Mouse (Mus musculus) limb, embryonic 13.5 days (tissue): ENCODE results near the gene Dnajb1. TPM values are rescaled to one million over a fixed set of nuclear protein-coding genes. Genes with fewer than 3 reads are reported as not detected.
A peak's percentile ranks its signal among the peaks of the same experiment; 100 is the strongest.

ENCODE experiments used
- ATAC-seq: fragments of 200-750 bp; cut with Nextera tagmentation; 2 replicates; pipeline ENCODE4 v1.8.0; 2017; ENCODE audit warnings: low read depth, moderate number of reproducible peaks, moderate TSS enrichment; ENCODE audit not compliant: low FRiP score
- H3K27ac ChIP-seq: fragments of 300-500 bp; sonication (generic); 2 replicates; pipeline ENCODE4 v1.5.1; 2015; ENCODE audit warnings: inconsistent platforms, mild to moderate bottlenecking, moderate library complexity
- H3K27me3 ChIP-seq: fragments of 300-500 bp; sonication (generic); 2 replicates; pipeline ENCODE4 v1.6.1; 2015; ENCODE audit warnings: mild to moderate bottlenecking, inconsistent platforms
- H3K36me3 ChIP-seq: fragments of 300-500 bp; sonication (generic); 2 replicates; pipeline ENCODE4 v1.6.1; 2015; ENCODE audit warnings: inconsistent platforms, mild to moderate bottlenecking, moderate library complexity
- H3K4me1 ChIP-seq: fragments of 300-500 bp; sonication (generic); 2 replicates; pipeline ENCODE4 v1.6.1; 2015; ENCODE audit warnings: inconsistent platforms
- H3K4me2 ChIP-seq: fragments of 300-500 bp; sonication (generic); replicated peaks from 2 replicates; pipeline ENCODE4 v1.6.1; 2015; ENCODE audit warnings: inconsistent platforms, mild to moderate bottlenecking, moderate library complexity
- H3K4me3 ChIP-seq: fragments of 300-500 bp; sonication (generic); 2 replicates; pipeline ENCODE4 v1.5.1; 2015; ENCODE audit warnings: moderate library complexity, mild to moderate bottlenecking, inconsistent platforms
- H3K9ac ChIP-seq: fragments of 300-500 bp; sonication (generic); 2 replicates; pipeline ENCODE4 v1.6.1; 2015; ENCODE audit warnings: mild to moderate bottlenecking, inconsistent platforms
- H3K9me3 ChIP-seq: fragments of 300-500 bp; sonication (generic); 2 replicates; pipeline ENCODE4 v1.6.1; 2016; ENCODE audit warnings: inconsistent platforms
- WGBS: fragments of 180-500 bp; shearing (Covaris S2); methylation state at CpG from one replicate; pipeline ENCODE4 v1.1.7; 2015; 5-methylcytosine and 5-hydroxymethylcytosine counted together
- polyA plus RNA-seq: library from polyadenylated mRNA; unstranded; fragments of >200 nt; fragmentation: Nextera tagmentation; extraction: Ambion mirVana; gene quantifications from 2 replicates; pipeline ENCODE4 v1.2.1, GENCODE M21; 2015

Dnajb1 gene
- polyA plus RNA-seq, 1 experiment from 2014 or later, result 72.5 TPM

DNA sequence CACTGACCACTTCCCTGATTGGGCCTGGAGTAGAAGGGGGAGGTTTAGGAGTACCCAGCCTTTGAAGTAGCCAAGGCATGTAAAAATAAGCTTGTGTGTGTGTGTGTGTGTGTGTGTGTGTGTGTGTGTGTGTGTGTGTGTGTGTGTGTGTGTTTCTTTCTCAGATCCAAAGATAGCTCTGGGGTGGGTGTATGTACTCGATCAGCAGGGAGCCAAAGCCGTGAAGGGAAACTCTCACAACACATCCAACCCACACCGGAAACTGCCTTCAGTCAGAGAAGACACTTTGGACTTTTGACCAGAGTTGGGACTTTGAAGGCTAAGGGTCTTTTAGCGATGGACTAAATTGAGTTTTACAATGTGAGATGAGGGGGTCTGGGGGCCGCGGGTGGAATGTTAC is 41.7 kb downstream of the Dnajb1 start:
- no peak for ATAC-seq
- Histone ChIP-seq H3K4me1 (peaks cover 18% of the 10 kb centered on the region), H3K27me3 (no peaks in the 10 kb centered on the region), H3K36me3 (no peaks in the 10 kb centered on the region), H3K9ac (no peak overlapping the region), H3K4me3 (no peak overlapping the region), H3K9me3 (no peaks in the 10 kb centered on the region), H3K4me2 (no peak overlapping the region), H3K27ac (no peak overlapping the region)
- 92% methylated on average over 6 of the region's 6 CpGs for WGBS

DNA sequence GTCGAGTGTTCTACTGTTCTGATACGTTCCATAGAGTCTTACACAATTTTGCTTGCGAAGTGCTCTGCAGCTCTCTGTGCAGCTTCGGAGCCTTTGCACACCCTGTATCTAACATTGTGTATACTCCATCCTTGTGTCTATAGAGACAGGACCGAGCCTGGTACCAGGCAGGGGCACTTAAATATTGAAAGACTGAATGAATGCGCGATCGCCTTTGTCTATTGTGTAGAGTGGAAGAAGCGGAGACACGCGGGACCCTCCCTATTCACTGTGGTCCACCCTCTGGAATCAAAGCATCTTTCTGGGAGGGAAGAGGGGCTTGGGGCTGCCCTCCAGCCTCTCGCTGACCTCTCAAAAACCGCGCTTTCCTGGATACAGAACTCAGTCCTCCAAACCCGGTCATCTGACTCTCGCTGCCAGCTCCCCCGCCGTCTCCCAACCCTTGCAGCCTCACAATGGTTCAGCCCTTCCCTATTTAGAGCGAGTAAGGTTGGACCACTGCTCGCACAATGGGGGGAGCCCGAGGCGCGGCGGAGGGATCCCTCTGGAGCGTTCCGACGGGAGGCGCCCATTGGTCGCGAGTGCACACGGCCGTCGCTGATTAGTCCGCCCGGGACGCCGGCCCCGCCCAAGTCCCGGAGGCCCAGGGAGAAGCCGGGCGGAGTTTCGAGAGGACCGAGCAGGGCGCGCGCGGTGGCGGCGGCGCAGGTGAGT is 44.2 kb downstream of the Dnajb1 start, which contains the start of gene Gipc1:
Gene Gipc1 (plus strand): TSS at position 648 of the 714 bp plus-strand sequence.
- Histone ChIP-seq H3K36me3 (peaks cover 10% of the 10 kb centered on the region), H3K9ac (peak within 1 kb of the TSS; percentile 86), H3K4me2 (peak within 1 kb of the TSS; percentile 94), H3K9me3 (no peaks in the 10 kb centered on the region), H3K27ac (peak within 1 kb of the TSS; percentile 76), H3K27me3 (no peaks in the 10 kb centered on the region), H3K4me1 (peaks cover 13% of the 10 kb centered on the region), H3K4me3 (peak within 1 kb of the TSS; percentile 86)
- 7% methylated on average over 43 of the region's 50 CpGs for WGBS
- ATAC-seq, result peak; percentile 98

DNA sequence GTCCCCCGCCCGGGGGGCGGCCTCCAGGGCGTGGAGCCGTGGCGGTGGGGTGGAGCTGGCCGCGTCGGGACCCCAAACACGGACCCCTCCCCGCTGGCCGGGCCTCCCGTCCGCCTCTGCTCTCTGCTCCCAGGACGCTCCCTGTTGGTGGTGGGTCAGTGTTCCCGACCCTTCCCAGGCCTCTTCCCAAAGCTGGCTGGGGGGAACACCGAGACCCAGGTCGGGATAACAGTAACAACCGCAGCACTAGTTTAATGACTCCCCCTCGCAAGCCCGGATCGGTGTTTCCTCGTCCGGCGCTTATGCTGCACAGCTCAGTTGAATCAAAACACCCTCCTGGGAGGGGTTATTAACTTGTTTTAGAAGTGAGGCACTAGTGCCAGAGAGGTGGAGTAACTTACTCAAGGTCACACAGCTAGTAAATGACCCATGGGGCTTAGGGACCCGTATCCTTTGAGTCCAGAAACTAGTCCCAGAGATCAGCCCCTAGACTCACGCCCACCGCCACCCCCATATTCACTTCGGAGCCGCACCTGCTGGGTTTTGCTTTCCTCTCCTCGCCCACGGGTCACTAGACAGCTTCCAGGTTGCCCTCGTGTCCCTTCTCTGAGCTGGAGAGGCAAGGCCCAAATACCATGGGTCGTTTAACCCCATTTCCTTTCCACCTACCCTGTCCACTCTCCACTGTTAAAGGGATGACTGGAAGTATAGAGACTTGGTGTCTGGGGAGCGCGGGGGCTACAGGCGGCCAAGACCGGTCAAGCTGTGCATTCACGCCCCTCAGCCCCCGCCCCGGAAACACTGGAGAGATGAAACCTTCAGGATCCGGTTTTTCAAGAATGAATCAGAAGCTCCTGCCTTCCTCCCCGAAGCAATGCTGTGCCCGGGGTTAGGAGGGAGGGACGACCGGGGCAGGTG is 45.0 kb downstream of the Dnajb1 start:
- H3K36me3 ChIP-seq, result peaks cover 16% of the 10 kb centered on the region
- H3K4me3 ChIP-seq, result peak overlapping the region; percentile 86
- H3K9ac ChIP-seq, result peak overlapping the region; percentile 86
- WGBS, result under 1% methylated on average over 40 of the region's 46 CpGs
- H3K27ac ChIP-seq, result peak overlapping the region; percentile 70
- H3K4me1 ChIP-seq, result peaks cover 13% of the 10 kb centered on the region
- no peaks in the 10 kb centered on the region for H3K9me3 ChIP-seq
- H3K27me3 ChIP-seq, result no peaks in the 10 kb centered on the region
- peak; percentile 37; the same call in 1 of the 2 replicates for ATAC-seq
- peak overlapping the region; percentile 94 for H3K4me2 ChIP-seq

DNA sequence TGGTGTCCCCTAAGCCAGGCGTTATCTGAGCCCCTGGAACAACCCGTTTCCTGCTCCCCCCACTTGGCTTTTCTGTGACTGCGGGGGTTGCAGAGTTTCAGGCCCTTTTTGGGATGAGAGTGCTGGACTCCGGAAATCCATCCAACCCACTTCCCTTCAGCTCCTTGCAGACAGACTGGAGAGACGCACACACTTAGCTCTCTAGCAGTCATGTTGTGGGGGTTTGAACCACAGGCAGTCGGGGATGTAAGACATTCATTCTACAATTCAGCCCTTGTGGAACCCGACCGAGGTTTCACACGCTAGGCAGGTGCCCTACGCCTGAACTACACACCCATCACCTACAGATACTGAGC is 45.6 kb downstream of the Dnajb1 start:
- Histone ChIP-seq H3K27ac (peak overlapping the region; percentile 70), H3K4me2 (peak overlapping the region; percentile 94), H3K9me3 (no peaks in the 10 kb centered on the region), H3K4me3 (peak overlapping the region; percentile 86), H3K27me3 (no peaks in the 10 kb centered on the region), H3K9ac (peak overlapping the region; percentile 86), H3K36me3 (peaks cover 19% of the 10 kb centered on the region), H3K4me1 (peaks cover 13% of the 10 kb centered on the region)
- ATAC-seq, result no peak
- WGBS, result 42% methylated on average over 10 of the region's 10 CpGs

DNA sequence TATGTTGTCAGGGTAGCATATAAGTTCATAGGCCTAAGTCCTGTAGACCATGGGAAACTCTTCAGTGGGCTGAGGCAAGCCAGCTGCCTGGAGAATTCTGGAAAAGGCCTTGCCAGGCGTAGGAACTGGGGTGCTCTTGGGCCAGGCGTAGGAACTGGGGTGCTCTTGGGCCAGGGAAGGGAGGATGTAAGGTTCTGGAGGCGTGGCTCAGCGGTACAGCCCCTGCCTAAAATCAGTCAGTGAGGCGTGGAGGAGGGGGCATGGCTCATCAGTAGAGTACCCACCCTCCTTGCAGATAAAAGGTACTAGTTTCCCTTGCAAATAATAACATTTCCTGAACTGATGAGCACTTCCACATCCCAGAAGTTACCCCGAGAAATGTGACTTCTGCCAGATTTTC is 46.7 kb downstream of the Dnajb1 start:
- Histone ChIP-seq H3K9ac (no peak overlapping the region), H3K4me2 (no peak overlapping the region), H3K27ac (no peak overlapping the region), H3K4me1 (peaks cover 15% of the 10 kb centered on the region), H3K36me3 (peaks cover 21% of the 10 kb centered on the region), H3K4me3 (no peak overlapping the region), H3K27me3 (no peaks in the 10 kb centered on the region), H3K9me3 (no peaks in the 10 kb centered on the region)
- WGBS, result 93% methylated on average over 6 of the region's 6 CpGs
- no peak for ATAC-seq

DNA sequence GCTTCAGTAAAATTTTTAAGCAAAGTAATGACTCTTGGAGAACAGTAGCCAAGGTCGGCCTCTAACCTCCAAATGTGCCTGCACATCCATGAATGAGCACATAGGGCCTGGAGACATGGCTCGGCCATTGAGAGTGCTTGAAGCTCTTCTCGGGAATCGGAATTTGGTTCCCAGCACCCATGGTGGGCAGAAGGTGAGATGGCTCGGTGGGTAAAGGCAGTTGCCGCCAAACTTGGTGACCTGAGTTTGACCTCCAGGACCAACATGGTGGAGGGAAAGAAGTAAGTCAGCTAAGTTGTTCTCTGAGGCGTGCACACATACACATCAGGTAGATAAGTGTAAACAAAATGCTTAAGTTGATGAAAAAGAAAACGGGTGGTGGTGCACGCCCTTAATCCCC is 48.0 kb downstream of the Dnajb1 start:
- Histone ChIP-seq H3K4me1 (peaks cover 28% of the 10 kb centered on the region), H3K27ac (no peak overlapping the region), H3K9ac (no peak overlapping the region), H3K4me2 (no peak overlapping the region), H3K4me3 (no peak overlapping the region), H3K36me3 (peaks cover 21% of the 10 kb centered on the region), H3K27me3 (no peaks in the 10 kb centered on the region), H3K9me3 (no peaks in the 10 kb centered on the region)
- ATAC-seq, result no peak
- WGBS, result 91% methylated on average over 9 of the region's 9 CpGs

DNA sequence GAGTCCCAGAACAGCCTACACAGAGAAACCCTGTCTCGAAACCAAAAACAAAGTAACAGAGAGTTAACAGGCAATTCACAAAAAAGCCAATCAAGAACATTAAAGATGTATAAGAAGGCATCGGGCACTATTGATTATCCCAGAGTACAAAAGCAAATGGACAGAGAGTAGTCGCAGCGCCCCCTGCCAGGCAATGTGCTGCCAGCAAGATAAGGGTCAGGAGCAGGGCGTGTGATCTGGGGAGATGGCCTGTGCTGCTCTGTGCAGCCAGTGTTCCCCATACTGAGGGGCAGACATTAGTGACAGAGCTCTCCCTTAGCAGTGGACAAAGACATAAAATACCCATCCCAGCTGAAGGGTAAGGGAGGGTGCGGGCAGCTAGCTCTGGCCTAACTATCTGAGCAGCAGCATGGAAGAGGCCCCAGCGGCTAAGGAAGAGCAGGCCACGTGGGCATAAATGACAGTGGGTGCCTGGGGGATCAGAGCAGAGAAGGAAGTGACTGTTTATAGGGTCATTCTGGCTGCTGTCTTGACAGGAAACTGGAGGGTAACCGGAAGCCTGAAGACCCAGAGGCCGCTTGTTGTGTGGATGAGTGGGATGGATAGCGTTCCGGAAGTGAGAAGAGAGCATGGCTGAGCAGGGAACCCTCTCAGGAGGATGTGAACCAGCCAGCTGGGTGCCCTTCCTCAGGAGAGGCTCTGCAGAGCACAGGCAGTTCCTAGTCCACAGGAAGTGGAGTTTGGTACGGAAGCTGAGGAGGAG is 48.7 kb downstream of the Dnajb1 start:
- Histone ChIP-seq H3K27ac (no peak overlapping the region; the same call in 1 of the 2 replicates), H3K4me1 (peaks cover 34% of the 10 kb centered on the region), H3K4me3 (no peak overlapping the region), H3K9me3 (no peaks in the 10 kb centered on the region), H3K27me3 (no peaks in the 10 kb centered on the region), H3K9ac (no peak overlapping the region), H3K4me2 (no peak overlapping the region), H3K36me3 (peaks cover 21% of the 10 kb centered on the region)
- no peak for ATAC-seq
- 83% methylated on average over 13 of the region's 13 CpGs for WGBS

DNA sequence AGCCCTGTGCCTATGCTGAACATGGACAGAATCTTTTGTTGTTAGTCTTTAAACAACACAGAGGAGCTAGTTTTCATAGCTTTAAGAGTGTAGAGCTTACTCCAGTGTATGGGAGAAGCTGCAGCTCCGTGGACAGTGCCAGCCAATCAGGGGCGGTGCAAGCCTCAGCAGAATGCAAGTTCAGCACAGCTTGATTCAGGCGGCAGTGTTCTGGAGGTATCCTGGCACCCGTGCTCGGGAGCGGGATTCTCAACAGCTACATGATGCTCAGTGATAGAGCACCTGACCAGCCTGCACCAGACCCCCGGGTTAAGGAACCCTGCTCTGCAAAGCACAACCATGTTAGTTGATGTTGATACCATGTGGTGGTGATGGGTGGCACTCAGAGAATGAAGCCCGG is 52.6 kb downstream of the Dnajb1 start:
- 10% methylated on average over 8 of the region's 8 CpGs for WGBS
- Histone ChIP-seq H3K9me3 (no peaks in the 10 kb centered on the region), H3K27ac (peak overlapping the region; percentile 33; the same call in 1 of the 2 replicates), H3K4me1 (peaks cover 48% of the 10 kb centered on the region), H3K4me2 (peak overlapping the region; percentile 51), H3K9ac (peak overlapping the region; percentile 55), H3K27me3 (no peaks in the 10 kb centered on the region), H3K36me3 (peaks cover 29% of the 10 kb centered on the region), H3K4me3 (no peak overlapping the region; the same call in 1 of the 2 replicates)
- 0 out of 2 replicates have a peak, but pooled peaks have one; percentile 2 for ATAC-seq

DNA sequence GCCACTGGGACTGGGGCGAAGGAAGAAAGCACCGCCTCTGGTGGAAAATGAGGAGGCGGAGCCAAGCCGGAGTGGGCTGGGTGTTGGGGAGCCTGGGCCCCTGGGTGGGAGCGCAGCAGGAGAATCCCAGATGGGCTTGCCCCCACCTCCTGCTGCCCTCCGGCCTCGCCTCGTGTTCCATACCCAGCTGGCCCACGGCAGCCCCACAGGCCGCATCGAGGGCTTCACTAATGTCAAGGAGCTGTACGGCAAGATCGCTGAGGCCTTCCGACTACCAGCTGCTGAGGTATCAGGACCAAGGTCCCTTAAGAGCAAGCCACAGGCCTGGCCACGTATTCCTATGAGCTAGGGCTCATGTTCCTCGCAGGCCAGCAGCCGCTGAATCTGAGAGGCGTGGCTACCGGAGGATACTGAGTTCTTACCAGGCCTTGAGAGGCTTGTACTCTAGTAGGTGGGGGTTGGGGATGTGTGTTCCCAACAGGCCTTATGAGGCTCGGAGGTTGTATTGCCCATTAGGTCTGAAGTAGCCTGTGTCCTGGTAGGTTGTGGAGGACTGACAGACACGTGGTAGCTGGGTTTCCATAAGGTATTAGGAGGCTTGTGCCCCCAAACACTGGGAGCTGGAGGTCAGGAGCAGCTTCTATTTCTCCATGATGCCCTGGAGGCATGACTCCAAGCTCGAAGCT is 53.1 kb downstream of the Dnajb1 start:
- peak overlapping the region; percentile 26 for H3K4me3 ChIP-seq
- peaks cover 29% of the 10 kb centered on the region for H3K36me3 ChIP-seq
- no peaks in the 10 kb centered on the region for H3K27me3 ChIP-seq
- peak overlapping the region; percentile 51 for H3K4me2 ChIP-seq
- H3K9ac ChIP-seq, result peak overlapping the region; percentile 55
- 11% methylated on average over 22 of the region's 22 CpGs for WGBS
- no peaks in the 10 kb centered on the region for H3K9me3 ChIP-seq
- H3K4me1 ChIP-seq, result peaks cover 51% of the 10 kb centered on the region
- ATAC-seq, result peak; percentile 45; the same call in 1 of the 2 replicates
- H3K27ac ChIP-seq, result no peak overlapping the region
